Mouse (Mus musculus) cerebellum, adult 2 months (tissue): ENCODE results near the gene Sdk2. TPM values are rescaled to one million over a fixed set of nuclear protein-coding genes. Genes with fewer than 3 reads are reported as not detected.

Experiments used
- DNase-seq, 2 experiments: peaks; one replicate each; pipeline ENCODE4 v3.0.0; 2021
- H3K27ac ChIP-seq: fragments of 200-500 bp; 2 replicates; pipeline ENCODE4 v1.5.1; 2012; ENCODE audit warnings: low read length, control low read depth, inconsistent platforms; ENCODE audit not compliant: insufficient read depth
- H3K27me3 ChIP-seq: fragments of 200-500 bp; 2 replicates; pipeline ENCODE4 v1.6.1; 2012; ENCODE audit warnings: inconsistent platforms, mild to moderate bottlenecking, low read length, moderate library complexity; ENCODE audit not compliant: control insufficient read depth, insufficient read depth
- H3K4me1 ChIP-seq: fragments of 200-500 bp; 2 replicates; pipeline ENCODE4 v1.6.1; 2011; ENCODE audit warnings: low read length; ENCODE audit not compliant: control insufficient read depth, insufficient read depth
- H3K4me3 ChIP-seq: fragments of 200-500 bp; replicated peaks from 2 replicates; pipeline ENCODE3; 2011; ENCODE audit warnings: mild to moderate bottlenecking, low read depth, low read length, control low read depth; ENCODE audit not compliant: insufficient read depth
- CTCF ChIP-seq: fragments of 200-500 bp; IDR thresholded peaks from 2 replicates; pipeline ENCODE4 v1.5.1; 2011; ENCODE audit warnings: low read depth, mild to moderate bottlenecking, control low read depth, low read length, moderate library complexity, borderline replicate concordance; ENCODE audit not compliant: insufficient read depth
- POLR2A ChIP-seq: fragments of 200-500 bp; IDR thresholded peaks from 2 replicates; pipeline ENCODE4 v1.6.1; 2011; ENCODE audit warnings: low read length, control low read depth, borderline replicate concordance; ENCODE audit not compliant: insufficient read depth
- WGBS: fragments of 180-500 bp; shearing (Covaris S2); methylation state at CpG from one replicate; pipeline ENCODE4 v1.1.7; 2018; 5-methylcytosine and 5-hydroxymethylcytosine counted together
- polyA plus RNA-seq: library from polyadenylated mRNA; depleted of rRNA; stranded (reverse); fragments of >200 nt; gene quantifications from 2 replicates; pipeline ENCODE4 v1.2.3, GENCODE M21; 2012

Gene Sdk2
- polyA plus RNA-seq, 1 experiment: 3.1 TPM

- Histone ChIP-seq H3K4me1 (0 out of 2 replicates have a peak, but pooled peaks cover 2% of the 10 kb centered on the region), H3K27me3 (peaks cover 2% of the 10 kb centered on the region; the same call in 1 of the 2 replicates), H3K27ac (no peak overlapping the region), H3K4me3 (no peak overlapping the region)
- 25% methylated on average over 3 of the region's 3 CpGs for WGBS
- no peak for DNase-seq
- TF ChIP-seq CTCF: no peak
- no peak for TF ChIP-seq POLR2A
These were observed 63.7 kb downstream of the Sdk2 start for GRCm38 (mm10) chr11:114003195-114003594.

GRCm38 (mm10) chr11:114000051-114000450 lies 66.8 kb downstream of the Sdk2 start:
- Histone ChIP-seq H3K27me3 (no peaks in the 10 kb centered on the region), H3K4me1 (0 out of 2 replicates have a peak, but pooled peaks cover 2% of the 10 kb centered on the region), H3K27ac (no peak overlapping the region), H3K4me3 (no peak overlapping the region)
- 80% methylated on average over 6 of the region's 6 CpGs for WGBS
- TF ChIP-seq CTCF (no peak), POLR2A (no peak)
- DNase-seq: no peak

- TF ChIP-seq CTCF: no peak
- no peak for TF ChIP-seq POLR2A
- Histone ChIP-seq H3K4me1 (no peaks in the 10 kb centered on the region), H3K4me3 (no peak overlapping the region), H3K27me3 (no peaks in the 10 kb centered on the region), H3K27ac (no peak overlapping the region)
- WGBS: 96% methylated on average over 3 of the region's 3 CpGs
- no peak for DNase-seq
These were observed 68.1 kb downstream of the Sdk2 start for GRCm38 (mm10) chr11:113998702-113999101.

GRCm38 (mm10) chr11:113993921-113994320 lies 72.9 kb downstream of the Sdk2 start:
- no peaks in the 10 kb centered on the region for H3K4me1 ChIP-seq
- DNase-seq: no peak
- no peak overlapping the region for H3K27ac ChIP-seq
- WGBS: 95% methylated on average over 6 of the region's 6 CpGs
- no peaks in the 10 kb centered on the region; the same call in 1 of the 2 replicates for H3K27me3 ChIP-seq
- no peak for TF ChIP-seq CTCF
- no peak for TF ChIP-seq POLR2A
- no peak overlapping the region for H3K4me3 ChIP-seq

GRCm38 (mm10) chr11:113992894-113993293 lies 74.0 kb downstream of the Sdk2 start:
- Histone ChIP-seq H3K27ac (no peak overlapping the region), H3K4me1 (no peaks in the 10 kb centered on the region), H3K27me3 (no peaks in the 10 kb centered on the region; the same call in 1 of the 2 replicates), H3K4me3 (no peak overlapping the region)
- WGBS: 83% methylated on average over 10 of the region's 10 CpGs
- no peak for DNase-seq
- TF ChIP-seq CTCF (no peak), POLR2A (no peak)

GRCm38 (mm10) chr11:113991886-113992285 lies 75.0 kb downstream of the Sdk2 start:
- H3K27ac ChIP-seq: no peak overlapping the region
- TF ChIP-seq POLR2A (no peak), CTCF (no peak)

GRCm38 (mm10) chr11:113990466-113990865 lies 76.4 kb downstream of the Sdk2 start:
- TF ChIP-seq POLR2A (no peak), CTCF (no peak)
- Histone ChIP-seq H3K4me1 (no peaks in the 10 kb centered on the region), H3K27ac (no peak overlapping the region), H3K4me3 (peak overlapping the region; percentile 19), H3K27me3 (no peaks in the 10 kb centered on the region; the same call in 1 of the 2 replicates)
- peak; percentile 15 to 32 for DNase-seq
- WGBS: 8% methylated on average over 6 of the region's 6 CpGs

More at GRCm38 (mm10) chr11:113991886-113992285, 75.0 kb downstream of the Sdk2 start:
- Histone ChIP-seq H3K4me3 (no peak overlapping the region), H3K4me1 (no peaks in the 10 kb centered on the region), H3K27me3 (no peaks in the 10 kb centered on the region; the same call in 1 of the 2 replicates)
- DNase-seq: no peak
- WGBS: 19% methylated on average over 8 of the region's 8 CpGs

GRCm38 (mm10) chr11:113990065-113990464 lies 76.8 kb downstream of the Sdk2 start:
- 27% methylated on average over 4 of the region's 4 CpGs for WGBS
- no peak for DNase-seq
- no peaks in the 10 kb centered on the region for H3K4me1 ChIP-seq
- TF ChIP-seq POLR2A (no peak), CTCF (no peak)
- H3K27ac ChIP-seq: no peak overlapping the region
- H3K27me3 ChIP-seq: no peaks in the 10 kb centered on the region; the same call in 1 of the 2 replicates
- H3K4me3 ChIP-seq: no peak overlapping the region
